Comparison of ENCODE assay signal across 7 mouse cellular contexts in the genomic region with DNA sequence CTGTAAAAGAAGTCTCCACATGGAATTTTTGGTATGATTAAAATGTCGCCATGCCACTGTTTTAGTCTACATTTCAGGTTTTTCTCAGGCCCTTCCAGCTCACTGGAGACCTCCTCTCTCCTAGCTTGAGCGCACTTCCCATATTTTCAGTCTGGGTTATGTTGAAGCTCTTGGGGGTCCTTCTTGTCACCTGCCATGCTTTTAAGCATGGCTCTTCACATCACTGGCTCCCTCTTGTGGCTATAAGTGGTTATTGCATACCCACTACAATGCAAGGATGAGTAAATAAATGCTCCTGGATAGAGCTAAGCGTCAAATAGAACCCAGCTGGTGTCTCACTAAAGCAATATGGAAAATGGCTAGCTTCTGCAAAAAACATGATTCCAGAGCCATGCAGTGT.
DNase-seq lines count a peak whose midpoint lies in the region; ATAC-seq lines count a peak whose summit lies in the region.

No protein-coding gene starts in this region.

- no peaks in the 10 kb centered on the region for H3K27me3 ChIP-seq in kidney, embryonic 14.5 days (ENCODE audit: control insufficient read depth, insufficient read depth, low read length)

- DNase-seq in left cerebral cortex, postnatal 25 days (ENCODE audit: low spot score in 2 of 2): peak; percentile 32 to 44
- no peak for DNase-seq in left cerebral cortex, adult 11 months (ENCODE audit: low spot score)
- DNase-seq in Muller cell, postnatal 12 days (ENCODE audit: inconsistent ontology term): peak; percentile 26
- DNase-seq in embryo, embryonic 10.5 days (ENCODE audit: low spot score): peak; percentile 74
- peak; percentile 36 for DNase-seq in neural tube, embryonic 10.5 days (ENCODE audit: extremely low spot score, low spot score)
- DNase-seq in gastrocnemius, postnatal 14 days: no peak

- H3K9me3 ChIP-seq in kidney, embryonic 14.5 days (ENCODE audit: control insufficient read depth, low read length): no peaks in the 10 kb centered on the region

- intact Hi-C loops in left cerebral cortex, postnatal 25 days (cut with DNase I): loop anchor here (1.0 kb wide), 1 partner anchor 8 kb away; no protein-coding TSS in a partner anchor
- intact Hi-C loops in gastrocnemius, postnatal 14 days (cut with DNase I; ENCODE audit: low total_unique reads): no loop called here

- H3K4me2 ChIP-seq in kidney, embryonic 14.5 days (replicated peaks; ENCODE audit: low read depth, low read length): no peak overlapping the region

- no peak overlapping the region for H3K4me3 ChIP-seq in kidney, embryonic 14.5 days (ENCODE audit: low read length)

- H3K4me1 ChIP-seq in kidney, embryonic 14.5 days (ENCODE audit: control insufficient read depth, insufficient read depth, low read length): 0 out of 2 replicates have a peak, but pooled peaks cover 3% of the 10 kb centered on the region

- H3K27ac ChIP-seq in kidney, embryonic 14.5 days (ENCODE audit: low read depth, low read length): no peak overlapping the region

- H3K36me3 ChIP-seq in kidney, embryonic 14.5 days (ENCODE audit: control insufficient read depth, insufficient read depth, low read length): no peaks in the 10 kb centered on the region

- 54% methylated on average over 3 of the region's 3 CpGs for WGBS in kidney, embryonic 14.5 days

- H3K9ac ChIP-seq in kidney, embryonic 14.5 days (ENCODE audit: low read depth, low read length): no peak overlapping the region

- ATAC-seq in kidney, embryonic 14.5 days (ENCODE audit: low FRiP score, low TSS enrichment): 0 out of 2 replicates have a peak, but pooled peaks have one; percentile 26

Comparison
In these comparisons a context has a peak if more than half of its experiments do, and no peak if none do; other contexts are left out.
1. DNase-seq: peak in left cerebral cortex, postnatal 25 days (2 of 2), Muller cell, postnatal 12 days (single experiment), embryo, embryonic 10.5 days (single experiment) and neural tube, embryonic 10.5 days (single experiment); none in left cerebral cortex, adult 11 months (single experiment) and gastrocnemius, postnatal 14 days (single experiment).